Mouse (Mus musculus): Measurements from ENCODE around the gene Trappc2l.

Trappc2l gene

GRCm38 (mm10) chr8:122624653-122625052 lies 13.2 kb downstream of the Trappc2l start:
- WGBS = 81% methylated on average over 5 of the region's 5 CpGs

- 72% methylated on average over 9 of the region's 9 CpGs for WGBS
Observed at GRCm38 (mm10) chr8:122625811-122626210, 14.4 kb downstream of the Trappc2l start.

- 88% methylated on average over 2 of the region's 2 CpGs for WGBS
Observed at GRCm38 (mm10) chr8:122626896-122627295, 15.5 kb downstream of the Trappc2l start.

GRCm38 (mm10) chr8:122629388-122629787 lies 17.9 kb downstream of the Trappc2l start:
- WGBS = 51% methylated on average over 10 of the region's 10 CpGs

- 63% methylated on average over 22 of the region's 22 CpGs for WGBS
Observed at GRCm38 (mm10) chr8:122630696-122631095, 19.3 kb downstream of the Trappc2l start.

GRCm38 (mm10) chr8:122632134-122632533 lies 20.7 kb downstream of the Trappc2l start:
- 80% methylated on average over 3 of the region's 3 CpGs for WGBS

- 93% methylated on average over 14 of the region's 14 CpGs for WGBS
Observed at GRCm38 (mm10) chr8:122633205-122633604, 21.8 kb downstream of the Trappc2l start.

GRCm38 (mm10) chr8:122635878-122636802 lies 24.7 kb downstream of the Trappc2l start:
- 74% methylated on average over 14 of the region's 14 CpGs for WGBS

- WGBS = 30% methylated on average over 9 of the region's 9 CpGs
Observed at GRCm38 (mm10) chr8:122636803-122637175, 25.3 kb downstream of the Trappc2l start.

- WGBS = 73% methylated on average over 9 of the region's 9 CpGs
Observed at GRCm38 (mm10) chr8:122637230-122637629, 25.8 kb downstream of the Trappc2l start.

- WGBS = 82% methylated on average over 16 of the region's 16 CpGs
Observed at GRCm38 (mm10) chr8:122638601-122639000, 27.2 kb downstream of the Trappc2l start.

GRCm38 (mm10) chr8:122639521-122640248 lies 28.2 kb downstream of the Trappc2l start:
- 37% methylated on average over 16 of the region's 16 CpGs for WGBS

GRCm38 (mm10) chr8:122640825-122641224 lies 29.4 kb downstream of the Trappc2l start:
- WGBS = 93% methylated on average over 4 of the region's 4 CpGs

GRCm38 (mm10) chr8:122641406-122641805 lies 30.0 kb downstream of the Trappc2l start:
- 49% methylated on average over 15 of the region's 15 CpGs for WGBS

- 34% methylated on average over 9 of the region's 9 CpGs for WGBS
Observed at GRCm38 (mm10) chr8:122642071-122642470, 30.6 kb downstream of the Trappc2l start.

GRCm38 (mm10) chr8:122644175-122644954 lies 32.9 kb downstream of the Trappc2l start:
- 88% methylated on average over 6 of the region's 6 CpGs for WGBS

- 80% methylated on average over 16 of the region's 16 CpGs for WGBS
Observed at GRCm38 (mm10) chr8:122646337-122646736, 34.9 kb downstream of the Trappc2l start.

- WGBS = 85% methylated on average over 15 of the region's 15 CpGs
Observed at GRCm38 (mm10) chr8:122648192-122648970, 36.9 kb downstream of the Trappc2l start.

- WGBS = 81% methylated on average over 14 of the region's 16 CpGs
Observed at GRCm38 (mm10) chr8:122651326-122651921, 40.0 kb downstream of the Trappc2l start.

GRCm38 (mm10) chr8:122652643-122653042 lies 41.2 kb downstream of the Trappc2l start:
- WGBS = 83% methylated on average over 6 of the region's 6 CpGs

- WGBS = 80% methylated on average over 7 of the region's 7 CpGs
Observed at GRCm38 (mm10) chr8:122654768-122655167, 43.3 kb downstream of the Trappc2l start.
